Mouse (Mus musculus) liver, adult (tissue): ENCODE measurements around the gene Ebf4.

Experiments
- GATA4 ChIP-seq: IDR thresholded peaks from 2 replicates; pipeline ENCODE4 v1.6.1; 2014; ENCODE audit warnings: mild to moderate bottlenecking, low read length; ENCODE audit not compliant: insufficient replicate concordance

Gene Ebf4

DNA sequence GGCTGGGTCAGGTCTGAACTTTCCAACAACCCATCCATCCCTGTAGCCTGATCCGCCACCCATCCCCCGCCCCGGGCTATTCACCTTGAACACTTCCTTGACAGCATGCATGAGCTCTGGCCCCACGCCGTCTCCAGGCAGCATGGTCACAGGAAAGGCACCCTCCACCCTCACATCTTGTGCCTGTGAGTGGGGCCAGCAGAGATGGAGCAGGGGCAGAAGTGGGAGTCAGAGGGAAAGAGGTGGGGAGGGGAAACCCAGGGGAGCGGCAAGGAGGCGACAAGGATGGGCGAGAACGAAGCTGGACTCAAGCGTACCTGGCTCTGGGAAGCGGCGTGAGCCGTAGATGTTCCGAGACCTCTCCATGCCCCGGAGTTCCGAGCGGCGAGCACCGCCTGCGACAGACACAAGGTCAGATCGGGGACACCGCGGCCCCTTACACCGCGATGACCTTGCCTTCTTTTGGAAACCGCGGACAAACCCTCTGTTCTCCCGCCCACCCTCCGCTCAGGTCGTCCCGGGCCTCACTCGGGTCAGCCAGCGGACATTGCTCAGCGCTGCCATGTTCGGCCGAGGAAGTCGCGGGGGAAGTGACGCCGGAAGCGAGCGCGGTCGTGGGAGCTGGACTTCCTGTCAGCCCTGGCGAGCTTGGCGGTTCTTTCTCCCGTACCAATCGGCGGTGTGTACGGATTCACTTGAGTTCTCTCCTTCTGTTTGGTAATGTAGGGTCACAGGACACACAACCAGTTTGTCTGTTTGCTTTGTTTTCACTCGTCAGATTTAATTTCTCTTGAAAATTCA lies 10.9 kb upstream of the Ebf4 start, which contains the start of gene Idh3b:
Gene Idh3b (minus strand): TSS at position 694 of the 801 bp plus-strand sequence.
- no peak for TF ChIP-seq GATA4

GRCm38 (mm10) chr2:130289086-130289485 lies 5.9 kb upstream of the Ebf4 start:
- no peak for TF ChIP-seq GATA4

- no peak for TF ChIP-seq GATA4
Observed at GRCm38 (mm10) chr2:130291434-130291833, 3.5 kb upstream of the Ebf4 start.

DNA sequence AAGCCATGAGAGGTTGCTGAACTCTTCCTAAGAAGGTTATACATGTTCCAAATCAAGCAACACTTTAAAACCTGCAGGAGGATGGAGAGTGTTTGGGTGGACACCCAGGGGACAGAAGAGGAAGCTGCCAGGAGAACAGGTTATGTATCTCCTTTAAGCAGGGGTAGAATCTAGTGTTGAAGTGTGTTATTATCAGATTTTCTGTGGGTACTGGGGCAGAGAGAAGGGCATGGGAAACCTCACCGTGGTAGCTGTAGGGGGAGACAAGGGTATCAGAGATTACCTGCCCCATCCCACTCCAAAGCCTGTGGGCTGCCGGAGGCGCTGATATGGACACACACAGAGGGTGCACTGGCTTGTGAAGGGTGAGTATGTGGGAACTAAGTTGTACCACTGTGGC lies 2.0 kb upstream of the Ebf4 start:
- no peak for TF ChIP-seq GATA4

- no peak for TF ChIP-seq GATA4
Observed at GRCm38 (mm10) chr2:130293486-130293885, 1.5 kb upstream of the Ebf4 start.

GRCm38 (mm10) chr2:130294218-130294935 lies 592 bp upstream of the Ebf4 start:
- no peak for TF ChIP-seq GATA4

GRCm38 (mm10) chr2:130295331-130296133 lies 563 bp downstream of the Ebf4 start:
- TF ChIP-seq GATA4 = no peak

- TF ChIP-seq GATA4 = no peak
Observed at GRCm38 (mm10) chr2:130296134-130296745, 1.3 kb downstream of the Ebf4 start.

DNA sequence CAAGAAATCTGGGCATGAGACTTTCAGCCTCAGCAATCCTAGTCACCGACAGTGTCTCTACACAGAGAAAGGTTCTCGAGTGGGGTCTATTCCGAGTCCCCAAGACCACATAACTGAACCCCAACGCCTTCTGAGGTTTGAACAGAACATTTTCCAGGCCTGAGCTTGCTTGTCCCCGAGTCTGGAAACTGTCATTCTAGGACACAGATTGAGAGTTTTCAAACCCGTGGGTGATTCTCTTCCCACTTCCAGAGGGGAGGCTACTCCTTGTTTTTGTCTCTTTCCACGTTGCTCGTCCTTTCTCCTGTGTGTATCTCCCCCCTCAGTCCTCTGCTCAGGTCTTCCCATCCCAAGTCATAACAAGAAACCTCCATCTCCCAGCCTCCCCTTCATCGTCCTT lies 2.6 kb downstream of the Ebf4 start:
- no peak for TF ChIP-seq GATA4

DNA sequence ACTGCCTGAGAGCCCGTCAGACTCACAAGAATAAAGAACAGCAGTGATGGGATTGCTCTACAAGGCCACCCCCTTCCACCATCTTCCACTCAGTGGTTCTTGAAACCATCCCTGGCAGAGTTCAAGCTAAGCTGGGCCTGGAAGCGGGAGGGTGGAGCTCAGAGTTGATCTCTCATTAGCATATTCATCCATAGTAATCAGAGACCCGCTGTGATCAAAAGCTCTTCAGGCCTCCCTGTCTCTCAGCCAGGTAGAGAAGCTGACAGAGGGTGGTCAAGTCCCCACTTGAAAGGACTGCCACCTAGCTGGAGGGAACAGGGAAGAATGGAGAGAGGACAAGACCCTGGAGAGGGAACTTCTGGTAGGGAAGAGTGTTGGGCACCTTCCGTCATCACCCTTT lies 8.0 kb downstream of the Ebf4 start:
- TF ChIP-seq GATA4 = no peak

GRCm38 (mm10) chr2:130327057-130327456 lies 32.1 kb downstream of the Ebf4 start:
- TF ChIP-seq GATA4 = no peak

DNA sequence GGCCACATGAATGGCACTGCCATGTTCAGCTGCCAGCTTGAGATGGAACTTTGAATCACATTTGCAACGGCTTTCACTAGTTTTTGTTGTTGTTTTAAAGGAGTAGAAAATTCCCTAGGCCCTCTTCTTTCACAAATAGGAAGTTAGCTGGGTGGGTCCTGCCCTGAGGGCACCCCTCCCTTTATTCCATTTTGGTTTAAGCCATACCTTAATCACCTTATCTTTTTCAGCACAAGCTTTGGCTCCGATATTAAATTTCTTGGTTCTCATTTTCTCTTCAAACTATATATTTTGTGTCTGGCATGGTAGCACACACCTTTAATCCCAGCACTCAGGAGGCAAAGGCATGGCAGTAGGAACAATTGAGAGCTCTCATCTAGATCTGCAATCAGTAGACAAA lies 34.5 kb downstream of the Ebf4 start:
- no peak for TF ChIP-seq GATA4

DNA sequence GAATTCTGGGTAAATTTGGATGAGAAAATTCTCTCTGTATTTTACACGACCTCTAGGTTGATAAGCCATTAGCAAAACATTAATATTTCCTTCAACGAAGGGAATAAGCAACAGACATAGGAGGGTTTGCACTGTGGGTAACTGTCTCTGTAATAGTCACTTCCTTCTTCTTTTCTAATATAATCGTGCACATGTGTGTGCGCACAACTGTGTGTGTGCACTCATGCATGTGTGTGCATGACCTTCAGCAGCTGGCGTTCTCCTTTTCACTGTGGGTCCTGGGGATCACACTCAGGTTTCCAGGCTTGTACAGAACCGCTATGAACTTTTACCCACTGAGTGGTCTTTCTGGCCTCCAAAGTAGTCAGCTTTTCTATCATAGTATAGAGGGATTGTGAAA lies 40.1 kb downstream of the Ebf4 start:
- TF ChIP-seq GATA4 = no peak

GRCm38 (mm10) chr2:130340464-130341219 lies 45.7 kb downstream of the Ebf4 start:
- TF ChIP-seq GATA4 = no peak
